In genomic region chr8:60869761-60870160, GRCm38 (mm10) we compare ENCODE assay signal across 8 mouse cellular contexts.
"Had no signal": no experiment of that assay in that cellular context is flagged by ENCODE, and none has a peak within 500 bp of the region (broad histone marks: within the 10 kb centered on the region; RNA-seq: fewer than 3 reads in every experiment).

No protein-coding gene starts in this region.

- H3K9me3 ChIP-seq: liver, embryonic 15.5 days; midbrain, embryonic 13.5 days had no signal

- H3K27me3 ChIP-seq: liver, embryonic 15.5 days; midbrain, embryonic 13.5 days had no signal

- H3K4me2 ChIP-seq: liver, embryonic 11.5 days; liver, embryonic 15.5 days; midbrain, embryonic 13.5 days had no signal

- H3K4me3 ChIP-seq: liver, embryonic 15.5 days; midbrain, embryonic 13.5 days had no signal

- H3K27ac ChIP-seq: liver, embryonic 15.5 days; midbrain, embryonic 13.5 days had no signal

- H3K4me1 ChIP-seq: liver, embryonic 15.5 days; midbrain, embryonic 13.5 days had no signal

- H3K36me3 ChIP-seq: liver, embryonic 15.5 days; midbrain, embryonic 13.5 days had no signal

- H3K9ac ChIP-seq: liver, embryonic 15.5 days; midbrain, embryonic 13.5 days had no signal

- DNase-seq: left cerebral cortex, postnatal 4 days; lung, adult 2 months; lung, postnatal 36 days; right cerebral cortex, postnatal 14 days; thymus, postnatal 36 days had no signal
